Mouse (Mus musculus) liver, postnatal 0 days (tissue): Measurements from ENCODE around the gene Unc119.

Source experiments
- CTCF ChIP-seq: sonication (generic); IDR thresholded peaks from 2 replicates; pipeline ENCODE4 v1.5.1; 2016; ENCODE audit warnings: antibody characterized with exemption, low read depth
- EP300 ChIP-seq: IDR thresholded peaks from 2 replicates; pipeline ENCODE4 v1.6.1; 2016; ENCODE audit warnings: antibody characterized with exemption, low read depth, mild to moderate bottlenecking

DNA sequence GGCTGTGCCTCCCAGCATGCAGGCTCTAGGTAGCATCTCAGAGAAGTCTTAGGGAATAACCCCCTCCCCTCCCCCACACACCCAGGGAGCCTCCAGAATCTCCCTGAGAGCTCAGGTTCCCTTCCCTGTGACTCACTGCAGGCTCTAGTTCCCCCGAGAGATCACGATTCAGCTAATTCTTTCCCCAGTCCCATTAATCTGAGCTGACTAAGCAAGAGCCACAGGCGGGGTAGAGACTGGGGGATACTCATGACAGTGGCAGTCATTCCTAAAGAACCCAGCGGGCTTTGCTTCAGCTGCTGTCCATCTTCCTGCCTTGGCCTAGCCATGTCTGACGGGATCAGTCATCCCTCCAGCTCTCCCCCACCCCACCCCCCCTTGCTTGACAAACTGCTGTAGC lies 39.4 kb downstream of the Unc119 start:
- TF ChIP-seq EP300 = no peak
- TF ChIP-seq CTCF = no peak
